Mouse (Mus musculus) MEL (cell line): ENCODE data around the gene Actn1.

Source experiments
- CTCF ChIP-seq, 3 experiments: IDR thresholded peaks in 2 of 3; conservative IDR thresholded peaks in 1 of 3; 2 replicates each; pipeline ENCODE4 v1.5.1; 2011 to 2012; ENCODE audit warnings: low read length in 3 of 3, low read depth in 2 of 3, mild to moderate bottlenecking in 2 of 3, improper control_type of control experiment in 1 of 3, inconsistent platforms in 1 of 3, mixed read lengths in 1 of 3, moderate library complexity in 1 of 3; ENCODE audit not compliant: control insufficient read depth in 1 of 3, insufficient read depth in 1 of 3, poor library complexity in 1 of 3, severe bottlenecking in 1 of 3
- EP300 ChIP-seq, 2 experiments: IDR thresholded peaks; 2 replicates each; pipeline ENCODE4 v1.6.1; 2011; ENCODE audit warnings: improper control_type of control experiment in 2 of 2, low read length in 2 of 2, low read depth in 1 of 2, mild to moderate bottlenecking in 1 of 2
- POLR2A ChIP-seq, 2 experiments: IDR thresholded peaks; 2 replicates each; pipeline ENCODE4 v1.6.1; 2011 to 2012; ENCODE audit warnings: low read length in 2 of 2, mild to moderate bottlenecking in 2 of 2, control low read depth in 1 of 2, improper control_type of control experiment in 1 of 2, low read depth in 1 of 2, moderate library complexity in 1 of 2; ENCODE audit not compliant: control insufficient read depth in 1 of 2, insufficient read depth in 1 of 2, poor library complexity in 1 of 2
- RAD21 ChIP-seq: IDR thresholded peaks from 2 replicates; pipeline ENCODE4 v1.6.1; 2011; ENCODE audit warnings: mild to moderate bottlenecking, low read depth, low read length, improper control_type of control experiment
- USF1 ChIP-seq: IDR thresholded peaks from 2 replicates; pipeline ENCODE4 v1.6.1; 2014; ENCODE audit warnings: low read depth, mild to moderate bottlenecking, inconsistent platforms, low read length, improper control_type of control experiment, moderate library complexity
- ZC3H11A ChIP-seq: IDR thresholded peaks from 2 replicates; pipeline ENCODE4 v1.6.1; 2012; ENCODE audit warnings: low read depth, mild to moderate bottlenecking, inconsistent platforms, low read length, improper control_type of control experiment
- ZNF384 ChIP-seq: IDR thresholded peaks from 2 replicates; pipeline ENCODE4 v1.6.1; 2012; ENCODE audit warnings: low read depth, mild to moderate bottlenecking, inconsistent platforms, low read length, improper control_type of control experiment

- TF ChIP-seq ZC3H11A (no peak), EP300 (IDR thresholded peaks at IDR 0.05; ENCODE audit: low read depth in 1 of 2, low read length in 2 of 2) (no peak), USF1 (no peak), CTCF (IDR thresholded peaks at IDR 0.05 in 2 of 3, conservative IDR thresholded peaks at IDR 0.05 in 1 of 3; ENCODE audit: control insufficient read depth in 1 of 3, insufficient read depth in 1 of 3, low read depth in 2 of 3, low read length in 3 of 3, poor library complexity in 1 of 3, severe bottlenecking in 1 of 3) (no peak), RAD21 (no peak), ZNF384 (no peak), POLR2A (IDR thresholded peaks at IDR 0.05; ENCODE audit: control insufficient read depth in 1 of 2, insufficient read depth in 1 of 2, low read depth in 1 of 2, low read length in 2 of 2, poor library complexity in 1 of 2) (no peak)
These were observed 41.4 kb downstream of the Actn1 start for GRCm38 (mm10) chr12:80218784-80219183.
